Mouse (Mus musculus): Measurements from ENCODE around the gene Sectm1a. TPM values are rescaled to one million over a fixed set of nuclear protein-coding genes. Genes with fewer than 3 reads are reported as not detected.

Gene Sectm1a
- polyA plus RNA-seq, 1 experiment: 0.88 TPM

DNA sequence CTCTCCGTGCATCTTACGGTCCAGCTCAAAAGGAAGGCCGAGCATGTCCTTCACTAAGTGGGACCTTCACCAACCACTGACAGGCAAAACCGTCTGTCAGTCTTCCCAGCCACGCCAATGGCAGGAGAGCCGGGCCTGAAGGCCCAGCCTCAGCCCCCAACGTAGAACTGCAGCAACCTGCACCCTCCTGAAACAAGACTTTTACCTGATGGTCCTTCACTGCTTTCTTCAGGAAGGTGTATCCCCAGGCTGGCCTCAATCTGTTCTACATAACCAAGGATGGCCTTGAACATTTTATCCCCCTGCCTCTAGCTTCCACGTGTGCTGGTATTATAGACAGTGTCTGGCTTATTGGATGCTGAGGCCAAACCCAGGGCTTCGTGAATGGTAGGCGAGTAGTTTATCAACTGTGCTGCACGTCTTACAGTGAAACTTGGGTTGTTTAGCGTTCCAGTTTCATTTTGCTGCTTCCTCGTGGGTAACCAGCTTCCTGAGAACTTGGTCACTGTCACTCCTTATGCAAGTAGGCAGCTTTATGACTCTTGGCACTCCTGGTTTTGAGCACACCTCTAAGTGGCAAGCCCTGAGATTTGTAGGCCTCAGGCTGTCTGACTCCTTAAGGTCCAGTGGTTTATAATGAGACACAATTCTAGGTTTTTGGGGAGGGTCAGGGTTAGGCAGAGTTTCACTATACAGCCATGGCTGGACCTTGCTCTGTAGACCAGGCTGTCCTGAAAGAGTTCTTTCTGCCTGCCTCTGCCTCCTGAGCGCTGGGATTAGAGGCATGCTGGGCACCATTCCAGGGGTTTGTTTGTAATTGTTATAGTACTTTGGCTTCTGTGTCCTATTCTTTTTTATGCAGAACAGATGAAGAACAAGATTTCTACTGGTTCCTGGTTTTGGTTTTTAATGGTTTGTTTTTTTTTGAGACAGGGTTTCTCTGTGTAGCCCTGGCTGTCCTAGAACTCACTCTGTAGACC is 11.9 kb upstream of the Sectm1a start:
- Histone ChIP-seq H3K4me3 (ENCODE audit: insufficient read depth, low read length) (no peak overlapping the region), H3K27ac (ENCODE audit: insufficient read depth, low read depth, low read length) (no peak overlapping the region), H3K4me1 (ENCODE audit: control insufficient read depth, insufficient read depth, low read length) (peaks cover 5% of the 10 kb centered on the region; the same call in 1 of the 2 replicates)
- TF ChIP-seq POLR2A (IDR thresholded peaks at IDR 0.05; ENCODE audit: borderline replicate concordance, low read depth, low read length) (no peak), CTCF (IDR thresholded peaks at IDR 0.05; ENCODE audit: low read depth, low read length) (no peak)

DNA sequence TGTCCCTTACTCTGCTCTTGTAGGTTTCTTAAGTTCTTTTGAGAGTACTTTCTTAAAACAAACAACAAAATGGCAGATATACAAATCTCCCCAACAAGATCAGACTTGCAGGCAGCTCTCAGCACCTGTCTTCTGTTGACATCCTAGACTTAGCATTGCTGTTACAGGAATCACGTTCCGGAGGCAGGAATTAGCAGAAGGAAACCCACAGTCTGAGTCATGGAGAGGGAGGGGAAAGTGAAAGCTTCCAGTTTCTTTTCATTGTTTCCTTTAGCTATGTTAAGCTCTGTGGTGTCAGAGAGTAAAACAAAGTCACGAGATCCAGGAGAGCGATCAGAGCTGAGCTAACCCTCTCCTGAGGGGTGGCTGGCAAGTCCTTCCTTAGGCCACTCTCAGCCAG is 9.9 kb upstream of the Sectm1a start:
- Histone ChIP-seq H3K27ac (ENCODE audit: insufficient read depth, low read depth, low read length) (no peak overlapping the region), H3K4me1 (ENCODE audit: control insufficient read depth, insufficient read depth, low read length) (peaks cover 5% of the 10 kb centered on the region; the same call in 1 of the 2 replicates), H3K4me3 (ENCODE audit: insufficient read depth, low read length) (no peak overlapping the region)
- TF ChIP-seq POLR2A (IDR thresholded peaks at IDR 0.05; ENCODE audit: borderline replicate concordance, low read depth, low read length): no peak
- TF ChIP-seq CTCF (IDR thresholded peaks at IDR 0.05; ENCODE audit: low read depth, low read length): no peak

DNA sequence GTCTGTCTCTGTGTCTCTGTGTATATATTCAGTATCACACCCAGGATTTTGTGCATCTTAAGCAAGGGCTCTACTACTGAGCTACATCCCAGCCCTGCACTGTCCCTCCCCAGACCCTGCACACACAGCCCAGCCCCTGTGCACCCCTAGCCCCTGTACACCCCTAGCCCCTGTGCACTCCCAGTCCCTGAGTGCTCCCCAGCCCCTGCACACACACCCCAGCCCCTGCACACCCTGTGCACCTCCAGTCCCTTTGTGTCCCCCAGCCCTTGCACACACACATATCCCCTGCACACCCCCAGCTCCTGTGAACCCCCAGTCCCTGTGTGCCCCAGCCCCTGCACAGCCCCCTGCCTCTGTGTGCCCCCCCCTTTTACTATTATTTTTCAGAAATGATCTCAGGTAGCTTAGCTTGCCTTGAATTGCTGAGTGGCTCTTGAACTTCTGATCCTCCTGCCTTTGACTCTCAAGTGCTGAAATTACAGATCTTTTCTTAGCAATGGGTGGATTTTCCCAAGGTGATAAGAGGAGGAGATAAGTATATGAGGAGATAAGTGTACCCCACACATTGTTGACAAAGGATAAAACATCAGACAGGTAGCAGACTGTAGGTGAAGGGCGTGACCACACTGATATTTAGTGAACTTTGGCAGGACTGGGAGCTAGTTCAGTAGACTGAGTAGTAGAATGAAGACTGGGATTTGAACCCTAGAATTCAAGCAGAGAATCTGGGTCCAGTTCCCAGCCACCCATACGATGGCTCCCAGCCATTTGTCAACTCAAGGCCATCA is 8.9 kb upstream of the Sectm1a start:
- H3K27ac ChIP-seq (ENCODE audit: insufficient read depth, low read depth, low read length): no peak overlapping the region
- H3K4me1 ChIP-seq (ENCODE audit: control insufficient read depth, insufficient read depth, low read length): peaks cover 5% of the 10 kb centered on the region; the same call in 1 of the 2 replicates
- H3K4me3 ChIP-seq (ENCODE audit: insufficient read depth, low read length): no peak overlapping the region
- TF ChIP-seq POLR2A (IDR thresholded peaks at IDR 0.05; ENCODE audit: borderline replicate concordance, low read depth, low read length) (no peak), CTCF (IDR thresholded peaks at IDR 0.05; ENCODE audit: low read depth, low read length) (no peak)

DNA sequence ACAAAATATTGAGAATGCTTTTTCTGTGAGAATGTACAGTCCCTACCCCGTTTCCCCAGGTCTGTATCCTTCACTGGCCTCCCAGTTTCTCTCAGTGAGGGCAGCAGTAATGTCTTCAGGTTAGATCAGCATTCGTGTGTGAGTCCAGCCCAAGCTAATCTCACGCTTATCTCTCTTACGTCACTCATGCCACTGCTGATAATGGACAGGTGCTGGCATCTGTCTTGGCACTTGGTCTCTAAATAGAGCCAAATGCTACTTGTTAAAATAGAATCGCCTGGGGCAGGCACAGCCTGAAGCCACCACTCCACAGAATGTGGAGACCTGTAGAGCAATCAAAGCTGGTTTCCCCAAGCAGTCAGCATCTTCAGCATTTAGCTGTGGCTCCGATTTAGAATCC is 8.0 kb upstream of the Sectm1a start:
- TF ChIP-seq POLR2A (IDR thresholded peaks at IDR 0.05; ENCODE audit: borderline replicate concordance, low read depth, low read length): no peak
- Histone ChIP-seq H3K27ac (ENCODE audit: insufficient read depth, low read depth, low read length) (no peak overlapping the region), H3K4me1 (ENCODE audit: control insufficient read depth, insufficient read depth, low read length) (peaks cover 5% of the 10 kb centered on the region; the same call in 1 of the 2 replicates), H3K4me3 (ENCODE audit: insufficient read depth, low read length) (no peak overlapping the region)

DNA sequence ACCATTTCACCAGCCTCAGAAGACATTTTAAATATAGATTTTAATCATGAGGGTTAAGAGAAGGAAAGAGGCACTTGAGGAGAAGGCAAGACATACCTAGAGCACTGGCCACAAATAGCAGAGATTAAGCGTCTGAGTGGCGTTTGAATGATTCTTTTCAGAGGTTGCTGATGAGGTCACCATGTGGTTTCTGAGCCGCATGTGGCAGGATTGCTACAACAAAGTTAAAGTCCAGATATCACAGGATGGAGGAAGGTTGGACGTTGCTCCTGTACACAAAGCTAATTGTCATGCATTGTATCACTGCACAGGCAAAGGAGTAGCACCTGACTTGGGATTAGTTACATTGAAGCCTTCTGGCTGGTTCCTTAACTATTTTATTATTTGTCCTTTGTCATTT is 5.3 kb upstream of the Sectm1a start:
- Histone ChIP-seq H3K4me3 (ENCODE audit: insufficient read depth, low read length) (no peak overlapping the region), H3K4me1 (ENCODE audit: control insufficient read depth, insufficient read depth, low read length) (peaks cover 19% of the 10 kb centered on the region), H3K27ac (ENCODE audit: insufficient read depth, low read depth, low read length) (no peak overlapping the region)
- TF ChIP-seq POLR2A (IDR thresholded peaks at IDR 0.05; ENCODE audit: borderline replicate concordance, low read depth, low read length): no peak
- no peak for TF ChIP-seq CTCF (IDR thresholded peaks at IDR 0.05; ENCODE audit: low read depth, low read length)

DNA sequence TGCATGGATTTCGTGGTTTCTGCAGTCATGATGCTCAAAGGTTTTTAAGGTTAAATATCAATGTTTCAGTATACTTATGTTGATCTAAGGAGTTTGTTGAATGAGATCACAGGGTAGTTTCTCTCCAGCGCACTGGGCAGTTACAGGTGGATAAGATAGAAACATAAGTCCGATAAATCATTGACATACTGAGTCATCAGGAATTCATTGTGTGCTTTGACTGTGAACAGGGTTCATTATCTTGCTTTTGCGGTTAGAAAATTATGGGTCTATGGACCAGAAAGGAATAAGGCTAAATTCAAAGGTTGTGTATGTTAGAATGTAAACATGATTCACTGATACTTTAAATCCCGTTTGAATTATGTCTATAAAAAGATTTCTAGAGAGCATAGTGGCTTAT is 4.2 kb upstream of the Sectm1a start:
- Histone ChIP-seq H3K4me3 (ENCODE audit: insufficient read depth, low read length) (no peak overlapping the region), H3K4me1 (ENCODE audit: control insufficient read depth, insufficient read depth, low read length) (peaks cover 18% of the 10 kb centered on the region), H3K27ac (ENCODE audit: insufficient read depth, low read depth, low read length) (no peak overlapping the region)
- no peak for TF ChIP-seq POLR2A (IDR thresholded peaks at IDR 0.05; ENCODE audit: borderline replicate concordance, low read depth, low read length)
- no peak for TF ChIP-seq CTCF (IDR thresholded peaks at IDR 0.05; ENCODE audit: low read depth, low read length)

DNA sequence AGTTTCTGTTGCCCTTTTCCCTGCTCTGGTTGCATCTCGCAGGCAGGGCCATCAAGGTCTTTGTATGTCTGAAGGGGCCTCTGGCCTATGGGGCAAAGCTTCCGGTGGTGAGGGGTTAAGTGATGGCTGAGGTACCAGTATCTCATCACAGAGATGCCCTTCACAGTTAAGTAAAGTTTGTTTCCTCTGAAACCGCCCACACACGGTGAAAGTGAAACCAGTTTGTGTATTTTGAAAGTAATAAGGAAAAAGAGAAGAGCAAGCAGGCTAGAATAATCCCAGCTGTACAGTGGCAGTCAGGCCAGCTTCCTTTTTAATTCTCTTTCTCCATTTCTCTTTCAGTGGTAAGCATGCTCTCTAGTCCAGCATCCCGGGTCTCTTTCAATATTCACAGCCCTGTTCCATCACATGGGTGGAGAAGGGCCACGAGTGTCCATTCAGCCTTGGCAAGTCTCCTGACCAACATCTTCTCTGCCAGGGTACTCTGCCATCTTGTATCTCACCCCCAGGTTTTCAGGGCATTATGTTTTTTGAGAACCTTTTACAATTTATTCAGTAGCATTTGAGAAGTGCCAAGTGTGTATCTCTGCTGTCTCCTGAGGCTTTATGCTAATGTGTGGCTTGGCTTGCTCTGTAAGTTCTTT is 2.0 kb upstream of the Sectm1a start:
- Histone ChIP-seq H3K4me3 (ENCODE audit: insufficient read depth, low read length) (peak overlapping the region; percentile 48), H3K4me1 (ENCODE audit: control insufficient read depth, insufficient read depth, low read length) (peaks cover 24% of the 10 kb centered on the region), H3K27ac (ENCODE audit: insufficient read depth, low read depth, low read length) (peak overlapping the region; percentile 50)
- TF ChIP-seq POLR2A (IDR thresholded peaks at IDR 0.05; ENCODE audit: borderline replicate concordance, low read depth, low read length) (no peak), CTCF (IDR thresholded peaks at IDR 0.05; ENCODE audit: low read depth, low read length) (no peak)

DNA sequence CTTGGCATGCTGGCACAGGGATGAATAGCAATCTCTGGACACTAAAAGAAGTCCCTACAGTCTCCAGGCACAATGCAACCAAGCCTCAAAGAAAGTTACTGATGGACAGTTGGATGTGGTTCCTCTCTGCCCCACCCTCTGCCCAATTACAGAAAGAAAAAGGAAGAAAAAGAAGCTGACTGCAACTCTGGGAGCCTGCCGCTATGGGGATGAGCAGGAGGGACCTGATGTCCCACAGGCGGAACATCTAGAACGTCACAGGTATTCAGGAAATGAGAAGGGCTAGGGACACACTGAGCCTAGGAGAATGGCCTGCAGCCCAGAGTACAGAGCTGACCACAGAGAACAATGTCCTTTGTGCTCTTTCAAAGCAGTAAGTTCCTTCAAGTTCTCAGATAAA is 1.2 kb upstream of the Sectm1a start:
- peak overlapping the region; percentile 33 for H3K27ac ChIP-seq (ENCODE audit: insufficient read depth, low read depth, low read length)
- peak overlapping the region; percentile 48 for H3K4me3 ChIP-seq (ENCODE audit: insufficient read depth, low read length)

DNA sequence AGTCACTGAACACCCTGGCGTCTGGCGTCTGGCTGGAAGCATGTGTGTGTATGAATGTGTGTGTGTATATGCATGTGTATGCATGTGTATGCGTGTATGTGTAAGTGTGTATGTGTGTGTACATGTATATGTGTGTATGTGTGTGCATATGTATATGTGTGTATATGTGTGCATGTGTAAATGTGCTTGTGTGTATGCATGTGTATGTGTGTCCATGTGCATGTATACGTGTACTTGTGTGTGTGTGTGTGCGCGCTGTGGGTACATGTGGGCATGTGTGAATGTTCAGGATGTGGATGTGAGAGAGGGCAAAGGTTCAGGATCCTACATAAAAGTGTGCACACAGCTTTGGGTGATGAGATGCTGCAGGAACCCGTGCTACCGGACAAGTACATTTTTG is 690 bp downstream of the Sectm1a start:
- Histone ChIP-seq H3K27ac (ENCODE audit: insufficient read depth, low read depth, low read length) (no peak overlapping the region), H3K4me1 (ENCODE audit: control insufficient read depth, insufficient read depth, low read length) (peaks cover 28% of the 10 kb centered on the region), H3K4me3 (ENCODE audit: insufficient read depth, low read length) (no peak overlapping the region)
- TF ChIP-seq POLR2A (IDR thresholded peaks at IDR 0.05; ENCODE audit: borderline replicate concordance, low read depth, low read length) (no peak), CTCF (IDR thresholded peaks at IDR 0.05; ENCODE audit: low read depth, low read length) (no peak)

More for the DNA sequence above, 1.2 kb upstream of the Sectm1a start:
- TF ChIP-seq CTCF (IDR thresholded peaks at IDR 0.05; ENCODE audit: low read depth, low read length): no peak
- no peak for TF ChIP-seq POLR2A (IDR thresholded peaks at IDR 0.05; ENCODE audit: borderline replicate concordance, low read depth, low read length)
- H3K4me1 ChIP-seq (ENCODE audit: control insufficient read depth, insufficient read depth, low read length): peaks cover 28% of the 10 kb centered on the region

Data from bone marrow macrophage, adult 2 months (primary cell).